Mouse (Mus musculus) effector memory CD4-positive, alpha-beta T cell, adult 5 months (primary cell): ENCODE data around the gene Ovca2. TPM values are rescaled to one million over a fixed set of nuclear protein-coding genes. Genes with fewer than 3 reads are reported as not detected.

ENCODE experiments used
- polyA plus RNA-seq: library from polyadenylated mRNA; unstranded; fragments of 100-300 nt; shearing (Covaris generic); gene quantifications from one replicate; pipeline ENCODE4 v1.2.1, GENCODE M21; 2017

The Ovca2 gene
- polyA plus RNA-seq, result 31.6 TPM

GRCm38 (mm10) chr11:75178672-75179208 lies at the start of gene Ovca2:
Ovca2 (minus strand) TSS chr11:75178835.

DNA sequence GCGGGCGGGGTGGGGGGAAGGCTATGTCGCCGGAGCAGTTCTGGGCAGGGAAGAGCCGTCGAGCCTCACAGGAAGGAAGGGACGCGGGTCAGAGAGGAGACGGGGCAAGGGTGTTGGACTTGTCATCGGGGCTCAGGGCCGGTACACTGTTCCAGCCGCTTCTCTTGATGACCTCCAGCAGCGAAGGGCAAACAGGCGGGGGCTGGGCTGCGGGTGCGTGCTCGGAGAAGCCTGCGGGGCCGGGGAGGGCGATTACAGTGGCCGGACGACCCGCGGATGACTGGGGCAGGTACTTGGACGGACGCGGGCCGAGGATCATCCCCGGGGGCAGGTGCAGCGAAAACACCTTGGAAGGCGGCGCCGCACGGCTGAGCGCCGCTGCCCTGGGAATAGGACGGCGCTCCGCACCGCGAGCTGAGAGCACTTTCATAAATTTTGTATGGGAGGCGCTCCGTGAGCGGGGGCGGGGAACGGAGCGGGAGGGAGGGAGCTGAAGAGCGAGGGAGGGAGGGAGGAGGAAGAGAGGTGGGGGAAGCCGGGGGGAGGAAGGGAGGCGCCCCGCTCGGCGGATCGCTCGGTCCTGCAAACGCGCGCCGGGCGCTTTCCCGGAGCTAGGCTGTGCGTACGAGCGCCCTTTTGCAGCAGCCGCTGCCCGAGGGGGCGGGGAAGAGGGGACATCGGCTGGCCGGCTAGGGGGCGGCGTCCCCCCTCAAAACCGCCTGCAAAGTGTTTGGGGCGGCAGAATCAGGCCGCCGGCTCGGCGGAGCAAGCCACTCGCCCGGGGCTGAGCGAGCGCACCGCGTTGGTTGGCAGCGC lies 14.8 kb upstream of the Ovca2 start, which contains the start of gene Rtn4rl1:
Gene Rtn4rl1 (plus strand): TSS at position 528 of the 816 bp plus-strand sequence.

GRCm38 (mm10) chr11:75190905-75191441 lies 12.3 kb upstream of the Ovca2 start, which contains the start of gene Dph1:
Dph1 (minus strand) TSS chr11:75191241.

GRCm38 (mm10) chr11:75169405-75170080 lies 9.1 kb downstream of the Ovca2 start, which contains the start of gene Hic1:
Hic1 (minus strand) TSS chr11:75169519.

Other genes with a start within 250 kb of the Ovca2 start
- 14.4 TPM for gene Hic1, start 9.3 kb downstream of the Ovca2 start, polyA plus RNA-seq
- 13.9 TPM for gene Dph1, start 12.4 kb upstream of the Ovca2 start, polyA plus RNA-seq
- gene Rtn4rl1, start 14.9 kb upstream of the Ovca2 start, polyA plus RNA-seq, result 20.8 TPM
- gene Rpa1, start 169.5 kb upstream of the Ovca2 start, polyA plus RNA-seq, result 101 TPM
- 20.9 TPM for gene Smyd4, start 169.6 kb upstream of the Ovca2 start, polyA plus RNA-seq
- gene Serpinf1, start 243.9 kb upstream of the Ovca2 start, polyA plus RNA-seq, result 0.65 TPM